Mouse (Mus musculus) liver, embryonic 14.5 days (tissue): ENCODE measurements around the gene Zfp951. TPM values are rescaled to one million over a fixed set of nuclear protein-coding genes. Genes with fewer than 3 reads are reported as not detected.
"Not testable (repeated sequence)": the region's sequence is repeated elsewhere in the genome, so short reads cannot be mapped to it uniquely, and the experiment has no call there.

Source experiments
- ATAC-seq: fragments of 200-750 bp; cut with Nextera tagmentation; 2 replicates; pipeline ENCODE4 v1.8.0; 2017; ENCODE audit warnings: moderate number of reproducible peaks, mild to moderate bottlenecking, moderate library complexity; ENCODE audit not compliant: insufficient read depth
- DNase-seq, 3 experiments: peaks; one replicate each; pipeline ENCODE4 v3.0.0-alpha.2; 2012 to 2013; ENCODE audit warnings: low read depth in 3 of 3, low spot score in 3 of 3
- H3K27ac ChIP-seq: fragments of 300-500 bp; sonication (generic); 2 replicates; pipeline ENCODE4 v1.5.1; 2014; ENCODE audit warnings: moderate library complexity, mild to moderate bottlenecking, control low read depth, inconsistent platforms
- H3K27me3 ChIP-seq: fragments of 300-500 bp; sonication (generic); 2 replicates; pipeline ENCODE4 v1.6.1; 2014; ENCODE audit warnings: mild to moderate bottlenecking, low read length, moderate library complexity; ENCODE audit not compliant: control insufficient read depth, insufficient read depth
- H3K36me3 ChIP-seq: fragments of 300-500 bp; sonication (generic); replicated peaks from 2 replicates; pipeline ENCODE4 v1.6.1; 2014; ENCODE audit warnings: low read depth; ENCODE audit not compliant: control insufficient read depth, insufficient read depth
- H3K4me1 ChIP-seq, 2 experiments: fragments of 200-500 bp in 1 of 2; fragments of 300-500 bp in 1 of 2; sonication (generic) in 1 of 2; replicated peaks; 2 replicates each; pipeline ENCODE4 v1.6.1; 2012 to 2014; ENCODE audit warnings: antibody characterized with exemption in 1 of 2, inconsistent platforms in 1 of 2, low read length in 1 of 2; ENCODE audit not compliant: control insufficient read depth in 2 of 2, insufficient read depth in 2 of 2
- H3K4me2 ChIP-seq: fragments of 300-500 bp; sonication (generic); 2 replicates; pipeline ENCODE4 v1.6.1; 2014; ENCODE audit warnings: low read depth, mild to moderate bottlenecking, control low read depth, moderate library complexity
- H3K4me3 ChIP-seq, 2 experiments: fragments of 200-500 bp in 1 of 2; fragments of 300-500 bp in 1 of 2; sonication (generic) in 1 of 2; 2 replicates each; pipeline ENCODE4 v1.5.1; 2012 to 2014; ENCODE audit warnings: low read depth in 2 of 2, low read length in 2 of 2, mild to moderate bottlenecking in 2 of 2, control low read depth in 1 of 2, inconsistent platforms in 1 of 2, moderate library complexity in 1 of 2; ENCODE audit not compliant: insufficient read depth in 1 of 2
- H3K9ac ChIP-seq: fragments of 300-500 bp; sonication (generic); replicated peaks from 2 replicates; pipeline ENCODE4 v1.6.1; 2014; ENCODE audit warnings: mild to moderate bottlenecking, control low read depth, moderate library complexity
- H3K9me3 ChIP-seq: fragments of 300-500 bp; sonication (generic); 2 replicates; pipeline ENCODE4 v1.6.1; 2016; ENCODE audit warnings: low read length, mixed read lengths; ENCODE audit not compliant: control insufficient read depth
- CTCF ChIP-seq: IDR thresholded peaks from 2 replicates; pipeline ENCODE4 v1.5.1; 2016; ENCODE audit warnings: antibody characterized with exemption, low read depth, control low read depth
- EP300 ChIP-seq: IDR thresholded peaks from 2 replicates; pipeline ENCODE4 v1.6.1; 2016; ENCODE audit warnings: antibody characterized with exemption, low read depth
- WGBS: fragments of 180-500 bp; shearing (Covaris S2); extraction: QIAGEN DNeasy Blood & Tissue Kit; methylation state at CpG from one replicate; pipeline ENCODE4 v1.1.7; 2014; ENCODE audit not compliant: insufficient replicate concordance; 5-methylcytosine and 5-hydroxymethylcytosine counted together
- polyA plus RNA-seq, 2 experiments: library from polyadenylated mRNA; depleted of rRNA in 1 of 2; stranded (reverse) in 1 of 2; unstranded in 1 of 2; fragments of >200 nt; fragmentation: Nextera tagmentation in 1 of 2; extraction: Ambion mirVana in 1 of 2; gene quantifications; 2 replicates each; pipeline versions ENCODE4 v1.2.1 to v1.2.3; 2012 to 2014

Gene Zfp951
- polyA plus RNA-seq, 2 experiments = 0.56 to 0.95 TPM

- TF ChIP-seq CTCF (no peak), EP300 (no peak)
- WGBS = 21% methylated on average over 1 of the region's 1 CpGs
- no peak overlapping the region for H3K4me2 ChIP-seq
- H3K4me1 ChIP-seq = no peaks in the 10 kb centered on the region
- ATAC-seq (no peak), DNase-seq (no peak)
- H3K9ac ChIP-seq = no peak overlapping the region
- no peak overlapping the region for H3K27ac ChIP-seq
- no peak overlapping the region for H3K4me3 ChIP-seq
- no peaks in the 10 kb centered on the region for H3K9me3 ChIP-seq
- H3K36me3 ChIP-seq = no peaks in the 10 kb centered on the region
- H3K27me3 ChIP-seq = no peaks in the 10 kb centered on the region
Measured at GRCm38 (mm10) chr5:104829611-104830010, 30.3 kb downstream of the Zfp951 start.

DNA sequence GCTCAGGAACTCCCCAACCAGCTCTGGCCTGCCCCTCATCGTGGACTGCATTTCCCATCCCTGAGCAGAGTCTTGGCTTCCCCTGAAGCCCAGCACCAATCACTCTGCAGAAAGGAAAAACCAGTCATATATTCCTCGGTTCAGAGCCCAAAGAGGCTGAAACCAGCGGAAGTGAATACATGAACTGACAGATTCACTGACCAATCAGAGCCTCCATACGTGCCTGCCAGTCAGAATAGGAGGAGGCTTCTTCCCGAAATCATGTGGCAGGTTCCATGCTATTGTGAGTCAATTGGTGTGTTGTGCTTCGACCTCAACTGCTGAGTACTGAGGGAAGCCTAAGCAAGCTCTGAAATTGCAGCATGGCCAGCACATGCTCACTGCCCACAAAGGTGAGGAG, 89.7 kb downstream of the Zfp951 start:
- H3K27me3 ChIP-seq, H3K36me3 ChIP-seq, ATAC-seq, H3K4me1 ChIP-seq, H3K27ac ChIP-seq, H3K9ac ChIP-seq, DNase-seq, H3K4me3 ChIP-seq, H3K9me3 ChIP-seq, H3K4me2 ChIP-seq: not testable (repeated sequence)
- WGBS = 61% methylated on average over 6 of the region's 6 CpGs

Other genes starting within 250 kb of the Zfp951 start
- 1.4 and 2.3 TPM in 2 replicates for gene Abcg3, start 122.6 kb upstream of the Zfp951 start, polyA plus RNA-seq (2012; rRNA removed)
- 2.2 and 2.8 TPM in 2 replicates for gene Abcg3, start 122.6 kb upstream of the Zfp951 start, polyA plus RNA-seq (2014; fragmentation: Nextera tagmentation; extraction: Ambion mirVana)